ENCODE assay signal across 9 mouse cellular contexts in genomic region chr3:135521963-135522362, GRCm38 (mm10). TPM values are rescaled to one million over a fixed set of nuclear protein-coding genes. Genes with fewer than 3 reads are reported as not detected.
DNase-seq lines count a peak whose midpoint lies in the region; ATAC-seq lines count a peak whose summit lies in the region.
"Had no signal": no experiment of that assay in that cellular context is flagged by ENCODE, and none has a peak within 500 bp of the region (broad histone marks: within the 10 kb centered on the region; RNA-seq: fewer than 3 reads in every experiment).

No protein-coding gene starts in this region.

- peak; percentile 24; the same call in 1 of the 2 replicates for ATAC-seq in kidney, embryonic 14.5 days (ENCODE audit: low FRiP score, low TSS enrichment)
- ATAC-seq in frontal cortex, adult (ENCODE audit: low TSS enrichment): no peak

- no peaks in the 10 kb centered on the region for H3K9me3 ChIP-seq in kidney, embryonic 14.5 days (ENCODE audit: control insufficient read depth, low read length)
- H3K9me3 ChIP-seq: limb, embryonic 13.5 days had no signal

- peaks cover 8% of the 10 kb centered on the region; the same call in 1 of the 2 replicates for H3K4me1 ChIP-seq in kidney, embryonic 14.5 days (ENCODE audit: control insufficient read depth, insufficient read depth, low read length)

- no peak overlapping the region for H3K9ac ChIP-seq in kidney, embryonic 14.5 days (ENCODE audit: low read depth, low read length)
- H3K9ac ChIP-seq: limb, embryonic 13.5 days had no signal

- H3K36me3 ChIP-seq in kidney, embryonic 14.5 days (ENCODE audit: control insufficient read depth, insufficient read depth, low read length): no peaks in the 10 kb centered on the region
- H3K36me3 ChIP-seq: limb, embryonic 13.5 days had no signal

- 31% methylated on average over 4 of the region's 4 CpGs for WGBS in kidney, embryonic 14.5 days

- H3K27ac ChIP-seq in kidney, embryonic 14.5 days (ENCODE audit: low read depth, low read length): no peak overlapping the region
- H3K27ac ChIP-seq: limb, embryonic 13.5 days had no signal

- peak; percentile 45 to 70 for DNase-seq in urinary bladder, adult 18-20 months (ENCODE audit: low spot score in 2 of 2)
- DNase-seq in urinary bladder, postnatal 10 days (ENCODE audit: low spot score): no peak
- peak; percentile 27 to 59 for DNase-seq in gastrocnemius, postnatal 4 days (ENCODE audit: low spot score in 2 of 2)
- DNase-seq in lung, postnatal 14 days: peak; percentile 80
- no peak for DNase-seq in thymus, postnatal 0 days (ENCODE audit: low spot score)
- DNase-seq in frontal cortex, postnatal 14 days (ENCODE audit: low spot score in 2 of 2): no peak

- no peak overlapping the region for H3K4me2 ChIP-seq in kidney, embryonic 14.5 days (replicated peaks; ENCODE audit: low read depth, low read length)

- no peaks in the 10 kb centered on the region for H3K27me3 ChIP-seq in kidney, embryonic 14.5 days (ENCODE audit: control insufficient read depth, insufficient read depth, low read length)
- H3K27me3 ChIP-seq: limb, embryonic 13.5 days had no signal

- no peak overlapping the region for H3K4me3 ChIP-seq in kidney, embryonic 14.5 days (ENCODE audit: low read length)
- H3K4me3 ChIP-seq: limb, embryonic 13.5 days had no signal

RNA-seq across cellular contexts. Expression of gene Manba, which starts 36.6 kb away (rescaled TPM):
- 10 to 100 TPM; 10.9 to 12.7 TPM for total RNA-seq in gastrocnemius, postnatal 4 days (2021)
- polyA plus RNA-seq in kidney, embryonic 14.5 days (2014; fragmentation: Nextera tagmentation; extraction: Ambion mirVana): 8.2 and 23.2 TPM in 2 replicates
- 8.4 and 9.3 TPM in 2 replicates for polyA plus RNA-seq in thymus, postnatal 0 days (2015; fragmentation: Nextera tagmentation; extraction: Ambion mirVana)

Comparison
In these comparisons a context has a peak if more than half of its experiments do, and no peak if none do; other contexts are left out.
1. DNase-seq: peak in urinary bladder, adult 18-20 months (2 of 2), gastrocnemius, postnatal 4 days (2 of 2) and lung, postnatal 14 days (single experiment); none in urinary bladder, postnatal 10 days (single experiment), thymus, postnatal 0 days (single experiment) and frontal cortex, postnatal 14 days (0 of 2).